Mouse (Mus musculus) adrenal gland, postnatal 36 days (tissue): ENCODE measurements around the gene A930002H24Rik. TPM values are rescaled to one million over a fixed set of nuclear protein-coding genes. Genes with fewer than 3 reads are reported as not detected.

Experiments used
- DNase-seq, 2 experiments: peaks; one replicate each; pipeline ENCODE4 v3.0.0; 2021; ENCODE audit warnings: mixed read lengths in 1 of 2
- total RNA-seq, 2 experiments: library from RNA; stranded (reverse); gene quantifications; 2 replicates each; pipeline ENCODE4 v1.2.3; 2021

The A930002H24Rik gene
- total RNA-seq, 2 experiments from 2014 or later = 1.1 TPM; not detected in 1

DNA sequence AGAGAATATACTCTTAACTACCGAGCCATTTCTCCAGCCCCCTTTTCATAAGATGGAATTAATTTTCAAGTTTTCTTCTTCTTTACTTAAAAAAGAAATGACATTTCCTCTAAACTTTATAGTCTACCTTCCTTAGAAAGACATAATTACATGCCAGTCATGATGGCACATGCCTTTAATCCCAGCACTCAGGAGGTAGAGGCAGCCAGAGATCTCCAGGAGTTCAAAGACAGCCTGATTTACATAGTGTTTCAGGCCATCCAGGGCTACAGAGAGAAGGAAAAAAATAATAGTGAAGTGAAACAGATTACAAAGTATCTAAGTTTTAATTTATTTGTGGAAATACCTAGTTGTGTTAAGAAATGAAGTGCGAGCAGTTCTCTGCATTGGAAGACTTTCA, 27.4 kb downstream of the A930002H24Rik start:
- DNase-seq = no peak

DNA sequence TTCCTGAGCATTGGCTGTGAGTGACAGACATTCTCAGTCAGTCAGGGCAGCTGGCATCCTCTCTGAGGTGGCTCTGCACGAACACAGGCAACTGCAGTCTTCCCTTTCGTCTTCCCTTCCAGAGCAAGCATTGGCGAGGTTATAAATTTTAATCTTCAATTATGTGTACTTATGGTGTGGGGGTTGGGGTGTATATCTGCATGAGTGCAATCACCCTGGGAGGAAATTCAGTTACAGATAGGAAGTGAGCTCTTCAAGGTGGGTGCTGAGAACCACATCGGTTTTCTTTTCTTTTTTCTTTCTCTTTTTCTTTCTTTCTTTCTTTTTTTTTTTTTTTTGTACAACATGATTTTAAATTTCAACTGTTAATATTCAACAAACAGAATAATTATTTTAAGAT, 32.0 kb downstream of the A930002H24Rik start:
- DNase-seq = no peak

DNA sequence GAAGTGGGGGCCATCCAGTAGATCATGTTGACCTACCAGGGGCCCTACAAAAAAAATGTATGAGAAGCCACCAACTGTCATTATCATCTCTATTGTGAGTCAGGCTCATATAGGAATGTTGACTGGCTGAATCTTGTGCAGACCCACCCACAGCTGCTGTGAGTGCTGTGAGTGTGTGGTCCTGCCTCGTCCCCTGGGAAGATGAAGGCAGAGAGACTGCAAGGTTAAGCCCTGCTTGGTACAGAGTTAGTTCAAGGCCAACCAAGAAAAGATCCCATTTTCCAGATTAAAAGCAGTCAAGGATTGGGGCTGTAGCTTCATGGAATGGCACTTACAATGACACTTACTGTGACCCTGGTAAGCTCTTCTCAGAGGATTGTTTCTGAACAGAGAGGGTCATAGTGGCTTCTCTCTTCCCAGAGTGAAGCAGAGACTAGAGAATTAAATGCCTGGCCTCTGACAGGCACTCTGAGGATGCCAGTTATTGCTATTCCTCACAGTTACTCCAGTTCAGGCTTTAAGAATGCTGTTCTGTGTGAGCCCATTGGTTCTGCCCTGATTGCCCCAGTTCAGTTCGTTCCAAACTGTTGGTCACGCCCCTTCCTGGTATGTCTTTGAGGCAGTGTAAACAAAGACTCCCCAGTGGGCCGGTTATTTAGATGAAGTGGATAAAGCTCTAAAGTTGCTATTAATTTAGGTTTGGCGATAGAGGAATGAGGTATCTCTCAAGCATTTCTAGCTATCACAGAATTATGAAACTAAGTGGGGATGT, 34.8 kb downstream of the A930002H24Rik start:
- no peak for DNase-seq

DNA sequence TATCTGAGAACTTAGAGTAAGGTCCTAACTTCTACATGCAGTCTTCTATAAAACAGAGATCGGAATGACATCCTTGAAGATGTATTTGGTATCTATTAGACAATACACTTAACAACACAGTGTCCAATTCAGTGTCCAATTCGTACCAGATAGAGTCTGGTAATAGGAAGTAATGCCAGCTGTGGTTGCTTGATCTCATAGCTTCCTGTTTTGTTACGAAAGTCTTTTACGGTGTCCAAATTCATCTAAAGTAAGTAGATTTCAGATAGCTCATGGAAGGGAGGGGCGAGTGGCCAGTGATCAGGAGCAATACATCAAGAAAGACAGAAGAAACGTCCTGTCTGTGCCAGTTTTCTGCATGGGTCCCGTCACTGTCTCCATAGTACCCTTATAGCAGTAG, 36.8 kb downstream of the A930002H24Rik start:
- DNase-seq = no peak

DNA sequence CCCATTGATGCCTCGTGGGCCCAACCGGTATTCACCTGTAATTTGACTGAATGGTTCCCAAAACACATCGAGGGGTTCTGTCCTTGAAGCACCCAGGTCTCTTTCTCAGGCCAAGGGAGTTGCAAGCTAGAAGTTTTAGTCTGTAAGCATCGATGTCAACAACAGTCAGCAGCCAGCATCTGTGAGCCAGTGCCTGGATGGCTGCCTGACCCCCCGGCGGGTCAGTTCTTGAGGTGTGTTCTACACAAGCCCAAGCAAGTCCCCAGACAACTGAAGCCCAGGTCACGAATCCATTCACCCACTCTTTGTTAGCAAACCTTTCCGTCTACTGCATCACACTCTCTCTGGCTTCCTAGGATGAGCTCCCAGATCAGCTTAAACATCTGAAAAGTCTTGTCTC, 37.4 kb downstream of the A930002H24Rik start:
- no peak for DNase-seq

DNA sequence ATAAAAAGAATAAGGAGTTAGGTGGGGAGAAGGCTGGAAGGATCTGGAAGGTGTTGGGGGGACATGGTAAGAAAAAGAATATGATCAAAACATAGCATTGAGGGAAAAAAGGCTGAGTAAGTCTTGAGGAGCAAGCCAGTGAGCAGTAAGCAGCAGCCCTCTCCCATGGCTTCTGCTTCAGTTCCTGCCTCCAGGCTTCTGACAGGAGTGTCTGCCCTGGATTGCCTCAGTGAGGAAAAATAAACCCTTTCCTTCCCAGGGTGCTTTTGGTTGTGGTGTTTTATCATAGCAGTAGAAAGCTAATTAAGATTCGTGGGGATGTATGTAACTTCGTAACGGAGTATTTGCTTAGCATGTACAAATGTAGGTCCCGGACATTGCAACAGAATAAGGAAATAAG, 39.5 kb downstream of the A930002H24Rik start:
- no peak for DNase-seq

DNA sequence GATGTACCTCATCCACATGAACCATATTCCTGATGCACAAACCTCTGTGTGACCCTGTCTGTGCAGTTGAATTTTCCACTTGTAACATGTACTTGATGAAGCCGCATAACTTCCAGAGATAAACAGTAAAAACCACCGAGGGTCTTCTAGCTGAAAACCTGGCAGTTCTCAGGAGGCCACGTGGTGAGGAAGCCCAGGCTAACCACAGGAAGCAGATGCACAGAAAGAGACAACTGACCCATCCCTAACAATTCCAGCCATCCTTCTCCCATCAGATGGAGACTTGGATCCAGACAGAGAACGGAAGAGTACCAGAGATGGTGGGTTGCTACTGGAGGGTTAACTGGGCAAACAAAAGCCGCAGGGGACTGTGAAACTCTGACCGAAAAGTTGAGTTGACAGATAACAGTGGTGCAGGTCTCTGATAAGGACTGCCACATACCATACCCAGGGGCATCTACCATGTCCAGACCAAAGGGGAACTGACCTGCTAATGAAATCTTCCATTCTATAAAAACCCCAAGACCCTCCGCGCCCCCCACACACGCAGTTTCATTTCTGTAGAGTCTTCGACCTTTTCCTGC, 45.1 kb downstream of the A930002H24Rik start:
- DNase-seq = no peak

DNA sequence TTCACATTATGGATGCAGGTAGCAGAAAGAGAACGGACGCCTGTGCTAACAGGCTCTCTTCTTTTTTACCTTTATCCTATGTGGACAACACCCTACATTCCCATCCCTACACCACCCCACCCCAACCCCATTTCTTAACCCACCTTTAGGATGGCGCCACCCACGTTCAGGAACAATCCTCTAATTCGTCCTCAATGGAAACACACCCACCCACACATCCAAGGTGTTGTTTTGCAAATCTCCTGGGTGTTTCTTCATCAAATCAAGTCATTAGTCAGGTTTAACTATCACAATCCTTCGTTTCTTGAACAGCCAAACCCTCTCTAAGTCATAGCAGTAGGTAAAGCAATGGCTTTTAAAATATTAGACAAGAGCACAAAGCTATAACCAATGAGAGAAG, 50.0 kb downstream of the A930002H24Rik start:
- no peak for DNase-seq

Other genes starting within 250 kb of the A930002H24Rik start
- 10 to 100 TPM; 18.0 to 23.5 TPM for gene Fer, start 729 bp downstream of the A930002H24Rik start, total RNA-seq